Mouse (Mus musculus) E14TG2a.4 (cell line): ENCODE measurements around the gene Arhgef7.

Source experiments
- H3K27me3 ChIP-seq: 2 replicates; pipeline ENCODE4 v1.6.1; 2014; ENCODE audit warnings: low read length, control low read depth; ENCODE audit not compliant: insufficient read depth
- H3K36me3 ChIP-seq: 2 replicates; pipeline ENCODE4 v1.6.1; 2014; ENCODE audit warnings: low read length, control low read depth; ENCODE audit not compliant: insufficient read depth
- H3K4me1 ChIP-seq: replicated peaks from 2 replicates; pipeline ENCODE4 v1.6.1; 2014; ENCODE audit warnings: low read depth, low read length, control low read depth
- H3K4me3 ChIP-seq: replicated peaks from 2 replicates; pipeline ENCODE4 v1.5.1; 2014; ENCODE audit warnings: mild to moderate bottlenecking, low read length
- H3K9me3 ChIP-seq: 2 replicates; pipeline ENCODE4 v1.6.1; 2014; ENCODE audit warnings: low read length, control low read depth
- CTCF ChIP-seq: conservative IDR thresholded peaks from 2 replicates; pipeline ENCODE4 v1.5.1; 2014; ENCODE audit warnings: low read length
- NANOG ChIP-seq: IDR thresholded peaks from 2 replicates; pipeline ENCODE4 v1.6.1; 2014; ENCODE audit warnings: borderline replicate concordance, low read length, mixed read lengths
- POU5F1 ChIP-seq: IDR thresholded peaks from 2 replicates; pipeline ENCODE4 v1.6.1; 2014; ENCODE audit warnings: low read length, borderline replicate concordance

The Arhgef7 gene

GRCm38 (mm10) chr8:11789168-11789567 lies 61.6 kb downstream of the Arhgef7 start:
- TF ChIP-seq POU5F1 (no peak), CTCF (no peak), NANOG (no peak)
- no peak overlapping the region for H3K4me3 ChIP-seq
- no peaks in the 10 kb centered on the region for H3K4me1 ChIP-seq
- H3K36me3 ChIP-seq: peaks cover 63% of the 10 kb centered on the region
- no peaks in the 10 kb centered on the region for H3K9me3 ChIP-seq
- no peaks in the 10 kb centered on the region for H3K27me3 ChIP-seq

GRCm38 (mm10) chr8:11794956-11795355 lies 67.4 kb downstream of the Arhgef7 start:
- TF ChIP-seq POU5F1: no peak
- TF ChIP-seq CTCF: no peak
- TF ChIP-seq NANOG: no peak
- H3K4me1 ChIP-seq: peaks cover 12% of the 10 kb centered on the region
- H3K4me3 ChIP-seq: no peak overlapping the region
- H3K36me3 ChIP-seq: peaks cover 75% of the 10 kb centered on the region
- H3K27me3 ChIP-seq: no peaks in the 10 kb centered on the region
- no peaks in the 10 kb centered on the region for H3K9me3 ChIP-seq

- Histone ChIP-seq H3K9me3 (no peaks in the 10 kb centered on the region), H3K4me3 (no peak overlapping the region), H3K36me3 (peaks cover 74% of the 10 kb centered on the region), H3K27me3 (no peaks in the 10 kb centered on the region), H3K4me1 (peaks cover 12% of the 10 kb centered on the region)
- TF ChIP-seq POU5F1 (no peak), CTCF (no peak), NANOG (no peak)
Observed at GRCm38 (mm10) chr8:11797128-11797527, 69.6 kb downstream of the Arhgef7 start.

GRCm38 (mm10) chr8:11797729-11798479 lies 70.4 kb downstream of the Arhgef7 start:
- H3K4me1 ChIP-seq: peaks cover 12% of the 10 kb centered on the region
- no peak overlapping the region for H3K4me3 ChIP-seq
- TF ChIP-seq NANOG: no peak
- TF ChIP-seq CTCF: no peak
- no peak for TF ChIP-seq POU5F1
- H3K27me3 ChIP-seq: no peaks in the 10 kb centered on the region
- peaks cover 73% of the 10 kb centered on the region for H3K36me3 ChIP-seq
- H3K9me3 ChIP-seq: no peaks in the 10 kb centered on the region

GRCm38 (mm10) chr8:11798480-11798867 lies 71.0 kb downstream of the Arhgef7 start:
- H3K36me3 ChIP-seq: peaks cover 73% of the 10 kb centered on the region
- no peak overlapping the region for H3K4me3 ChIP-seq
- H3K4me1 ChIP-seq: peaks cover 12% of the 10 kb centered on the region
- TF ChIP-seq CTCF (no peak), NANOG (no peak), POU5F1 (no peak)
- no peaks in the 10 kb centered on the region for H3K9me3 ChIP-seq
- H3K27me3 ChIP-seq: no peaks in the 10 kb centered on the region

- TF ChIP-seq POU5F1 (no peak), CTCF (no peak), NANOG (no peak)
- H3K4me3 ChIP-seq: no peak overlapping the region
Observed at GRCm38 (mm10) chr8:11799098-11799497, 71.6 kb downstream of the Arhgef7 start.

GRCm38 (mm10) chr8:11800481-11800880 lies 73.0 kb downstream of the Arhgef7 start:
- peaks cover 84% of the 10 kb centered on the region for H3K36me3 ChIP-seq
- TF ChIP-seq NANOG (no peak), CTCF (no peak), POU5F1 (no peak)

More at GRCm38 (mm10) chr8:11799098-11799497, 71.6 kb downstream of the Arhgef7 start:
- peaks cover 77% of the 10 kb centered on the region for H3K36me3 ChIP-seq
- no peaks in the 10 kb centered on the region for H3K27me3 ChIP-seq
- peaks cover 12% of the 10 kb centered on the region for H3K4me1 ChIP-seq
- no peaks in the 10 kb centered on the region for H3K9me3 ChIP-seq

GRCm38 (mm10) chr8:11801571-11801970 lies 74.0 kb downstream of the Arhgef7 start:
- Histone ChIP-seq H3K4me1 (peaks cover 12% of the 10 kb centered on the region), H3K36me3 (peaks cover 87% of the 10 kb centered on the region), H3K27me3 (no peaks in the 10 kb centered on the region), H3K4me3 (no peak overlapping the region), H3K9me3 (no peaks in the 10 kb centered on the region)
- TF ChIP-seq NANOG (no peak), CTCF (no peak)

More at GRCm38 (mm10) chr8:11800481-11800880, 73.0 kb downstream of the Arhgef7 start:
- no peak overlapping the region for H3K4me3 ChIP-seq
- no peaks in the 10 kb centered on the region for H3K9me3 ChIP-seq
- peaks cover 12% of the 10 kb centered on the region for H3K4me1 ChIP-seq
- no peaks in the 10 kb centered on the region for H3K27me3 ChIP-seq
